Mouse (Mus musculus) ES-E14 (cell line): ENCODE data around the gene Timd2. TPM values are rescaled to one million over a fixed set of nuclear protein-coding genes. Genes with fewer than 3 reads are reported as not detected.

Source experiments
- DNase-seq: peaks from one replicate; pipeline ENCODE4 v3.0.0-alpha.2; 2013; ENCODE audit warnings: low read depth, low spot score
- H3K27ac ChIP-seq: 2 replicates; pipeline ENCODE4 v1.5.1; 2012; ENCODE audit warnings: low read depth, mild to moderate bottlenecking, low read length, moderate library complexity, mixed read lengths; ENCODE audit not compliant: poor library complexity, insufficient read depth, severe bottlenecking
- H3K36me3 ChIP-seq: 2 replicates; pipeline ENCODE4 v1.6.1; 2012; ENCODE audit warnings: mild to moderate bottlenecking, low read length, moderate library complexity, mixed read lengths; ENCODE audit not compliant: control insufficient read depth, poor library complexity, insufficient read depth, severe bottlenecking
- H3K4me1 ChIP-seq, 2 experiments: fragments of 150-350 bp in 1 of 2; sonication (generic) in 1 of 2; 2 replicates each; pipeline ENCODE4 v1.6.1; 2012; ENCODE audit warnings: low read length in 2 of 2, mild to moderate bottlenecking in 1 of 2, mixed read lengths in 1 of 2; ENCODE audit not compliant: control insufficient read depth in 2 of 2, insufficient read depth in 2 of 2, poor library complexity in 1 of 2
- H3K4me3 ChIP-seq, 2 experiments: fragments of 150-350 bp in 1 of 2; sonication (generic) in 1 of 2; 2 replicates each; pipeline ENCODE4 v1.5.1; 2012; ENCODE audit warnings: low read length in 2 of 2, low read depth in 1 of 2, mild to moderate bottlenecking in 1 of 2, mixed read lengths in 1 of 2; ENCODE audit not compliant: insufficient read depth in 1 of 2, poor library complexity in 1 of 2, severe bottlenecking in 1 of 2
- H3K9ac ChIP-seq: 2 replicates; pipeline ENCODE4 v1.6.1; 2012; ENCODE audit warnings: low read depth, mild to moderate bottlenecking, low read length, mixed read lengths; ENCODE audit not compliant: poor library complexity, insufficient read depth, severe bottlenecking
- H3K9me3 ChIP-seq: fragments of 150-350 bp; sonication (generic); 2 replicates; pipeline ENCODE4 v1.6.1; 2012; ENCODE audit warnings: low read depth, mild to moderate bottlenecking, low read length; ENCODE audit not compliant: control insufficient read depth, insufficient read depth
- CHD2 ChIP-seq: IDR thresholded peaks from 2 replicates; pipeline ENCODE4 v1.6.1; 2014; ENCODE audit warnings: mild to moderate bottlenecking, low read depth, low read length, inconsistent platforms
- HCFC1 ChIP-seq: IDR thresholded peaks from 2 replicates; pipeline ENCODE4 v1.6.1; 2012; ENCODE audit warnings: low read length, inconsistent platforms, borderline replicate concordance; ENCODE audit not compliant: insufficient read depth
- MAFK ChIP-seq: IDR thresholded peaks from 2 replicates; pipeline ENCODE4 v1.6.1; 2014; ENCODE audit warnings: mild to moderate bottlenecking, low read depth, low read length, inconsistent platforms; ENCODE audit not compliant: insufficient read depth
- ZC3H11A ChIP-seq: IDR thresholded peaks from 2 replicates; pipeline ENCODE4 v1.6.1; 2012; ENCODE audit warnings: low read depth, mild to moderate bottlenecking, inconsistent platforms, low read length, borderline replicate concordance
- ZNF384 ChIP-seq: IDR thresholded peaks from 2 replicates; pipeline ENCODE4 v1.6.1; 2012; ENCODE audit warnings: low read depth, low read length, inconsistent platforms
- in situ Hi-C, 2 experiments: fragments of 600-800 bp; cut with MboI; formaldehyde crosslinking; loops; one replicate each; pipeline ENCODE4 v1.15.1; 2025; ENCODE audit warnings: low sequenced_read_pairs in 2 of 2, inconsistent platforms in 1 of 2; ENCODE audit not compliant: unreplicated experiment in 2 of 2
- total RNA-seq: library from RNA; depleted of rRNA; stranded (reverse); fragments of 300-350 nt; gene quantifications from 2 replicates; pipeline ENCODE4 v1.2.3, GENCODE M21; 2012

Timd2 gene
- total RNA-seq, 1 experiment, result 5.2 TPM

DNA sequence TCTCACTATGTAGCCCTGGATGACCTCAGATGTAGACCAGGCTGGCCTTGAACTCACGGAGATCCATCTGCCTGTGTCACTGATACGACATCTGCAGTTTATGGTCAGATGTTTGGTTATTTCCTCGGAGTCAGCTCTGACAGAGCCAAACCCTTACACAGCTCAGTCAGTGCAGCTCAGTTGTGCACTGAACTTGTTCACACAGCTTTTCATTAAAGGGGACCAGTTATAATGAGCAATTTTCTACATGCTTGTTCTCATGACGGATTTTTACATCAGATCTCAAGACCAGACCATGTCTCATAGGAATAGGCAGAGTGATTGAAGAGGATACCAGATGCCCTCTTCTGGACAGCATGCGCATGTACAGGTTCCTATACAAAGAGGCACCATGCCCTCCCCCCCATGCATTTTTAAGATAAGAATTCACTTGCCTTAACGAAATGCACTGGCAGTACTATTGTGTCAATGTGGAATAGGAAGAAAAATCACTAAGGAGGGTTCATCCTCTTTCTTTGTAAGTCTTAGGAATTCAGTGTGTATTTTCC lies 26.5 kb upstream of the Timd2 start:
- no peaks in the 10 kb centered on the region for H3K9me3 ChIP-seq
- H3K4me1 ChIP-seq, result no peaks in the 10 kb centered on the region
- H3K9ac ChIP-seq, result no peak overlapping the region
- H3K36me3 ChIP-seq, result no peaks in the 10 kb centered on the region
- no peak overlapping the region for H3K4me3 ChIP-seq
- TF ChIP-seq HCFC1 (no peak), ZC3H11A (0 out of 2 replicates have a peak, but pooled peaks have one; percentile 37)
- H3K27ac ChIP-seq, result no peak overlapping the region
- in situ Hi-C loops, result no loop called here
- DNase-seq, result no peak

DNA sequence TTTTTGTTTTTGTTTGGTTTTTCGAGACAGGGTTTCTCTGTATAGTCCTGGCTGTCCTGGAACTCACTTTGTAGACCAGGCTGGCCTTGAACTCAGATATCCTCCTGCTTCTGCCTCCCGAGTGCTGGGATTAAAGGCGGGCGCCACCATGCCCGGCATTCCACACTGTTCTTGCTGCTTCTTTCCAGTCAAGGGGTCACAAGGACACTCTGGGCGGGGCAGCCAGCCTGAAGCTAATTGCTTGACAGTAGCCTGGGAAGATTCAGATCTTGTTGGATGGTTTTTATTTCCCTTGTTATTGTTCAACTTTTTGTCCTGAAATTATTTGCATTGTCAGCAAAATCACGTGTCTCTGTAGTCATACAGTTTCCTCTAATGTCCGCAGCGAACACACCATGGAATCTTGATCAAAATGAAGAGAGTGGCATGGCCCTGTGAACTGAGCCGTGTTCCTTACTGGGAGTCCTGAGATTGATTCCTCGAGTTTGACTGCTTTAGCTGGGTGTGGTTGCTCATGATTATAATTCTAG lies 24.7 kb upstream of the Timd2 start:
- no peak overlapping the region for H3K9ac ChIP-seq
- no peak overlapping the region for H3K4me3 ChIP-seq
- DNase-seq, result no peak
- no peak overlapping the region for H3K27ac ChIP-seq
- H3K4me1 ChIP-seq, result no peaks in the 10 kb centered on the region
- H3K36me3 ChIP-seq, result no peaks in the 10 kb centered on the region
- in situ Hi-C loops, result no loop called here
- no peak for TF ChIP-seq ZNF384
- TF ChIP-seq MAFK, result peak; percentile 94
- TF ChIP-seq ZC3H11A, result no peak
- no peaks in the 10 kb centered on the region for H3K9me3 ChIP-seq

DNA sequence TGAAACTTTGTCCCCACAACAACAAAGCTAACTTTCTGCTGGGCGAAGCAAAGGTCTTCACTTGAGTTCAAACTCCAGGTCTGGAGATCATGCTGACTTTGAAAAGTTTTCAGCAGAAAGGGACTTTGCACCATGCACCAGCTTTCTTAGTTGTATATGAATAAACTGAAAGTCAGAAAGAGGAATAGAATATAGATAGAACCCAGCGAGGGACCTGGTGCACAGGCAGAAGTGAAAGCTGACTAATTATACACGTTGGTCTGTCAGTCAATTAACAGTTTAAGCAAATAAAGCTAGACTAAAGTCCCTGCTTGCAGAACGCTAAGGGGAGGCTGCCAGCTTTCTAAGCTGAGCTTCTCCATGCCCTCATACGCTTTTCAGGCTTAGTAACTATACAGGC lies 8.0 kb downstream of the Timd2 start:
- no peak overlapping the region for H3K27ac ChIP-seq
- TF ChIP-seq HCFC1 (no peak), MAFK (no peak), CHD2 (no peak), ZNF384 (no peak), ZC3H11A (no peak)
- in situ Hi-C loops, result loop anchor here in 1 of 2 experiments (10.0 kb wide), 1 partner anchor 46 kb away; no protein-coding TSS in a partner anchor
- no peaks in the 10 kb centered on the region for H3K9me3 ChIP-seq
- no peak overlapping the region for H3K4me3 ChIP-seq
- no peak for DNase-seq
- H3K9ac ChIP-seq, result no peak overlapping the region
- H3K36me3 ChIP-seq, result no peaks in the 10 kb centered on the region
- no peaks in the 10 kb centered on the region for H3K4me1 ChIP-seq

DNA sequence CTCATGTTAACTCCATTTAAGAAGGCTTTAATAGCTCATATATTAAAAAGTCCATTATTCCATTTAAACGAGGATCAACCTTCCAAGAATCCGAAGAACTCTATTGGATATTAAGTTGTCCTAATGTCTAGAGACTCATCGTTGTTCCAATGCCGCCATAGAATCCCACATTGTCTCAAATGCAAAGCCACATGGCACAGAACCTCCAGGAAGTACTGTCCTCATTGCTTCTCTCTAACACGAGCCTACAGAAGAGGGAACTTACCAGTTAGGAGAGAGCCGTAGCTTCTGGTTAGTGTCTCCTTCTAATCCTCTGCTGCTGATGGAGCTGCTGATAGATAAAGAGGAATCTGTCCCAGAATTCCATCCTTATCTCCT lies 8.6 kb downstream of the Timd2 start:
- DNase-seq, result no peak
- TF ChIP-seq HCFC1 (no peak), MAFK (no peak), CHD2 (no peak), ZC3H11A (no peak), ZNF384 (no peak)
- Histone ChIP-seq H3K9me3 (no peaks in the 10 kb centered on the region), H3K9ac (no peak overlapping the region), H3K4me3 (no peak overlapping the region), H3K36me3 (no peaks in the 10 kb centered on the region), H3K27ac (no peak overlapping the region), H3K4me1 (no peaks in the 10 kb centered on the region)
- in situ Hi-C loops, result loop anchor here in 1 of 2 experiments (10.0 kb wide), 1 partner anchor 47 kb away; no protein-coding TSS in a partner anchor
